In genomic region chr16:96210856-96211255, GRCm38 (mm10) we compare ENCODE assay signal across 21 mouse cellular contexts. TPM values are rescaled to one million over a fixed set of nuclear protein-coding genes. Genes with fewer than 3 reads are reported as not detected.
A peak's percentile ranks its signal among the peaks of the same experiment; 100 is the strongest.
DNase-seq lines count a peak whose midpoint lies in the region; ATAC-seq and TF ChIP-seq lines count a peak whose summit lies in the region.
"Had no signal": no experiment of that assay in that cellular context is flagged by ENCODE, and none has a peak within 500 bp of the region (broad histone marks: within the 10 kb centered on the region; RNA-seq: fewer than 3 reads in every experiment).

No protein-coding gene starts in this region.

- H3K4me2 ChIP-seq in heart, embryonic 14.5 days (ENCODE audit: low read length), result peak overlapping the region; percentile 34; the same call in 1 of the 2 replicates
- H3K4me2 ChIP-seq in intestine, embryonic 16.5 days (ENCODE audit: low read depth, low read length), result no peak overlapping the region
- no peak overlapping the region for H3K4me2 ChIP-seq in kidney, embryonic 14.5 days (replicated peaks; ENCODE audit: low read depth, low read length)
- H3K4me2 ChIP-seq: liver, embryonic 12.5 days; lung, embryonic 15.5 days; midbrain, embryonic 11.5 days had no signal

- peak overlapping the region; percentile 67 for H3K27ac ChIP-seq in heart, adult 2 months
- H3K27ac ChIP-seq in heart, embryonic 14.5 days (replicated peaks in 1 of 2; ENCODE audit: control insufficient read depth in 1 of 2, insufficient read depth in 1 of 2, low read depth in 2 of 2, low read length in 2 of 2), result peak overlapping the region; percentile 93 to 97
- H3K27ac ChIP-seq in intestine, embryonic 16.5 days (ENCODE audit: low read length), result peak overlapping the region; percentile 26; the same call in 1 of the 2 replicates
- H3K27ac ChIP-seq in kidney, embryonic 14.5 days (ENCODE audit: low read depth, low read length), result no peak overlapping the region
- H3K27ac ChIP-seq: forebrain, embryonic 10.5 days; hindbrain, embryonic 10.5 days; hindbrain, postnatal 0 days; liver, embryonic 12.5 days; lung, embryonic 15.5 days had no signal

- no peak for TF ChIP-seq EP300 in heart, adult 2 months (IDR thresholded peaks at IDR 0.05; ENCODE audit: insufficient read depth, low read depth, low read length)

- H3K4me1 ChIP-seq in heart, adult 2 months (ENCODE audit: control insufficient read depth, insufficient read depth, low read length), result peaks cover 16% of the 10 kb centered on the region
- peaks cover 29 to 64% of the 10 kb centered on the region in 2 experiments for H3K4me1 ChIP-seq in heart, embryonic 14.5 days (ENCODE audit: control insufficient read depth in 2 of 2, insufficient read depth in 2 of 2, low read length in 2 of 2)
- no peaks in the 10 kb centered on the region; the same call in none of the 2 replicates for H3K4me1 ChIP-seq in intestine, embryonic 16.5 days (ENCODE audit: control insufficient read depth, insufficient read depth, low read length)
- H3K4me1 ChIP-seq in kidney, embryonic 14.5 days (ENCODE audit: control insufficient read depth, insufficient read depth, low read length), result no peaks in the 10 kb centered on the region
- H3K4me1 ChIP-seq: forebrain, embryonic 10.5 days; hindbrain, embryonic 10.5 days; liver, embryonic 12.5 days had no signal

- peak; percentile 20; the same call in 1 of the 2 replicates for ATAC-seq in heart, embryonic 14.5 days (ENCODE audit: insufficient number of reproducible peaks, insufficient read depth, low FRiP score, low read depth)
- no peak for ATAC-seq in intestine, embryonic 16.5 days
- ATAC-seq in kidney, embryonic 14.5 days (ENCODE audit: low FRiP score, low TSS enrichment), result no peak
- ATAC-seq: hindbrain, postnatal 0 days; liver, embryonic 12.5 days had no signal

- TF ChIP-seq CTCF in heart, adult 2 months (IDR thresholded peaks at IDR 0.05), result no peak

- intact Hi-C loops in heart, adult 2 months (cut with DNase I), result loop anchor here (10.0 kb wide), 1 partner anchor 404 kb away; no protein-coding TSS in a partner anchor
- intact Hi-C loops in heart, postnatal 36 days (cut with DNase I), result no loop called here

- no peaks in the 10 kb centered on the region for H3K9me3 ChIP-seq in heart, embryonic 14.5 days (ENCODE audit: control insufficient read depth, low read length)
- H3K9me3 ChIP-seq in intestine, embryonic 16.5 days (ENCODE audit: control insufficient read depth, low read length), result no peaks in the 10 kb centered on the region
- H3K9me3 ChIP-seq in kidney, embryonic 14.5 days (ENCODE audit: control insufficient read depth, low read length), result no peaks in the 10 kb centered on the region
- H3K9me3 ChIP-seq: forebrain, embryonic 10.5 days; hindbrain, embryonic 10.5 days; liver, embryonic 12.5 days; lung, embryonic 15.5 days had no signal

- no peaks in the 10 kb centered on the region for H3K79me2 ChIP-seq in heart, adult 2 months (replicated peaks; ENCODE audit: control insufficient read depth, insufficient read depth, low read length)

- H3K4me3 ChIP-seq in heart, adult 2 months, result no peak overlapping the region
- H3K4me3 ChIP-seq in heart, embryonic 14.5 days (ENCODE audit: control insufficient read depth in 1 of 2, insufficient read depth in 1 of 2, low read depth in 1 of 2, low read length in 2 of 2), result no peak overlapping the region
- no peak overlapping the region for H3K4me3 ChIP-seq in intestine, embryonic 16.5 days (ENCODE audit: low read length)
- H3K4me3 ChIP-seq in kidney, embryonic 14.5 days (ENCODE audit: low read length), result no peak overlapping the region
- H3K4me3 ChIP-seq: forebrain, embryonic 10.5 days; hindbrain, embryonic 10.5 days; liver, embryonic 12.5 days; lung, embryonic 15.5 days had no signal

- peaks cover 10% of the 10 kb centered on the region for H3K36me3 ChIP-seq in heart, adult 2 months (ENCODE audit: control insufficient read depth, insufficient read depth, low read length)
- H3K36me3 ChIP-seq in heart, embryonic 14.5 days (ENCODE audit: control insufficient read depth, insufficient read depth, low read length), result peaks cover 57% of the 10 kb centered on the region
- H3K36me3 ChIP-seq in intestine, embryonic 16.5 days (ENCODE audit: control insufficient read depth, insufficient read depth, low read length), result no peaks in the 10 kb centered on the region
- H3K36me3 ChIP-seq in kidney, embryonic 14.5 days (ENCODE audit: control insufficient read depth, insufficient read depth, low read length), result no peaks in the 10 kb centered on the region
- H3K36me3 ChIP-seq: forebrain, embryonic 10.5 days; hindbrain, embryonic 10.5 days; liver, embryonic 12.5 days; lung, embryonic 15.5 days had no signal

- no peak overlapping the region for H3K9ac ChIP-seq in heart, adult 2 months (ENCODE audit: low read depth, low read length)
- peak overlapping the region; percentile 59 for H3K9ac ChIP-seq in heart, embryonic 14.5 days (ENCODE audit: low read length)
- no peak overlapping the region for H3K9ac ChIP-seq in intestine, embryonic 16.5 days (ENCODE audit: low read depth, low read length)
- H3K9ac ChIP-seq in kidney, embryonic 14.5 days (ENCODE audit: low read depth, low read length), result no peak overlapping the region
- H3K9ac ChIP-seq: liver, embryonic 12.5 days; lung, embryonic 15.5 days had no signal

- no peak for TF ChIP-seq POLR2A in heart, adult 2 months (IDR thresholded peaks at IDR 0.05; ENCODE audit: insufficient read depth, low read depth, low read length)

- no peaks in the 10 kb centered on the region for H3K27me3 ChIP-seq in heart, adult 2 months (ENCODE audit: control insufficient read depth, insufficient read depth, low read length)
- H3K27me3 ChIP-seq in heart, embryonic 14.5 days (ENCODE audit: control insufficient read depth, insufficient read depth, low read length), result no peaks in the 10 kb centered on the region
- no peaks in the 10 kb centered on the region for H3K27me3 ChIP-seq in intestine, embryonic 16.5 days (replicated peaks; ENCODE audit: control insufficient read depth, insufficient read depth, low read length)
- H3K27me3 ChIP-seq in kidney, embryonic 14.5 days (ENCODE audit: control insufficient read depth, insufficient read depth, low read length), result no peaks in the 10 kb centered on the region
- H3K27me3 ChIP-seq: liver, embryonic 12.5 days; lung, embryonic 15.5 days had no signal

- DNase-seq in heart, adult 2 months, result no peak
- DNase-seq in heart, postnatal 36 days, result no peak
- peak; percentile 50 for DNase-seq in A20 (ENCODE audit: low read depth, low spot score)
- DNase-seq in urinary bladder, postnatal 36 days (ENCODE audit: low spot score in 2 of 2), result no peak
- no peak for DNase-seq in cerebellum, adult 8-10 months
- DNase-seq: adrenal gland, postnatal 36 days; cerebellum, adult 18-20 months; gastrocnemius, postnatal 14 days; kidney, adult 8-10 months; kidney, postnatal 36 days; lung, postnatal 4 days; right cerebral cortex, postnatal 4 days had no signal

- 27% methylated on average over 7 of the region's 7 CpGs for WGBS in heart, adult 2 months
- 26% methylated on average over 7 of the region's 7 CpGs for WGBS in heart, embryonic 14.5 days
- whole genome bisulfite sequencing in intestine, embryonic 16.5 days, result 69% methylated on average over 7 of the region's 7 CpGs
- WGBS in kidney, embryonic 14.5 days, result 81% methylated on average over 7 of the region's 7 CpGs

RNA-seq across cellular contexts. Expression of gene Sh3bgr, which starts 10.6 kb away (rescaled TPM):
- total RNA-seq in heart, adult 2 months (2021), result 100 to 1,000 TPM; 298 to 308 TPM
- polyA plus RNA-seq in heart, adult 2 months (2012; rRNA removed), result 313 and 426 TPM in 2 replicates
- total RNA-seq in heart, postnatal 36 days (2021), result 100 to 1,000 TPM; 335 to 411 TPM
- 487 and 508 TPM in 2 replicates for polyA plus RNA-seq in heart, embryonic 14.5 days (2014; fragmentation: Nextera tagmentation; extraction: Ambion mirVana)
- 31.6 and 33.1 TPM in 2 replicates for polyA plus RNA-seq in intestine, embryonic 16.5 days (2015; fragmentation: Nextera tagmentation; extraction: Ambion mirVana)
- polyA plus RNA-seq in kidney, embryonic 14.5 days (2014; fragmentation: Nextera tagmentation; extraction: Ambion mirVana), result 2.9 and 3.4 TPM in 2 replicates

RNA-seq across cellular contexts. Expression of gene Lca5l, which starts 18.8 kb away (rescaled TPM):
- total RNA-seq in heart, adult 2 months (2021), result under 1 TPM; 0.34 to 0.39 TPM
- polyA plus RNA-seq in heart, adult 2 months (2012; rRNA removed), result 0.37 and 0.38 TPM in 2 replicates
- under 1 TPM; 0.38 to 0.53 TPM for total RNA-seq in heart, postnatal 36 days (2021)
- polyA plus RNA-seq in heart, embryonic 14.5 days (2014; fragmentation: Nextera tagmentation; extraction: Ambion mirVana), result 1.8 and 2.0 TPM in 2 replicates
- polyA plus RNA-seq in intestine, embryonic 16.5 days (2015; fragmentation: Nextera tagmentation; extraction: Ambion mirVana), result 0.43 and 0.50 TPM in 2 replicates
- polyA plus RNA-seq in kidney, embryonic 14.5 days (2014; fragmentation: Nextera tagmentation; extraction: Ambion mirVana), result 1.5 TPM in 2 replicates

RNA-seq across cellular contexts. Expression of gene B3galt5, which starts 24.7 kb away (rescaled TPM):
- total RNA-seq in heart, adult 2 months (2021), result not detected
- 0.03 TPM in 1 of 2 replicates, not detected in the other for polyA plus RNA-seq in heart, adult 2 months (2012; rRNA removed)
- total RNA-seq in heart, postnatal 36 days (2021), result not detected
- 0.04 TPM in 1 of 2 replicates, not detected in the other for polyA plus RNA-seq in heart, embryonic 14.5 days (2014; fragmentation: Nextera tagmentation; extraction: Ambion mirVana)
- polyA plus RNA-seq in intestine, embryonic 16.5 days (2015; fragmentation: Nextera tagmentation; extraction: Ambion mirVana), result 1.4 and 2.1 TPM in 2 replicates
- polyA plus RNA-seq in kidney, embryonic 14.5 days (2014; fragmentation: Nextera tagmentation; extraction: Ambion mirVana), result 1.1 and 2.8 TPM in 2 replicates
